ENCODE assay signal across 29 mouse cellular contexts in genomic region chr10:86381150-86381921, GRCm38 (mm10).
A peak's percentile ranks its signal among the peaks of the same experiment; 100 is the strongest.
DNase-seq lines count a peak whose midpoint lies in the region; ATAC-seq lines count a peak whose summit lies in the region.
"Had no signal": no experiment of that assay in that cellular context is flagged by ENCODE, and none has a peak within 500 bp of the region (broad histone marks: within the 10 kb centered on the region; RNA-seq: fewer than 3 reads in every experiment).

No protein-coding gene starts in this region.

- no peak overlapping the region for H3K4me2 ChIP-seq in midbrain, embryonic 11.5 days
- H3K4me2 ChIP-seq in midbrain, embryonic 16.5 days (ENCODE audit: low read length) = no peak overlapping the region
- H3K4me2 ChIP-seq in embryonic facial prominence, embryonic 14.5 days (ENCODE audit: low read depth, low read length) = no peak overlapping the region
- H3K4me2 ChIP-seq in stomach, embryonic 16.5 days (ENCODE audit: low read depth, low read length) = no peak overlapping the region
- H3K4me2 ChIP-seq: forebrain, embryonic 12.5 days; heart, embryonic 13.5 days; hindbrain, embryonic 15.5 days; kidney, embryonic 15.5 days; limb, embryonic 12.5 days; liver, embryonic 15.5 days; lung, embryonic 14.5 days; midbrain, embryonic 15.5 days had no signal

- no peaks in the 10 kb centered on the region for H3K27me3 ChIP-seq in midbrain, embryonic 11.5 days (ENCODE audit: control insufficient read depth, insufficient read depth, low read length)
- H3K27me3 ChIP-seq in midbrain, embryonic 16.5 days (ENCODE audit: control insufficient read depth, insufficient read depth, low read depth, low read length) = no peaks in the 10 kb centered on the region
- no peaks in the 10 kb centered on the region for H3K27me3 ChIP-seq in embryonic facial prominence, embryonic 14.5 days (replicated peaks; ENCODE audit: control insufficient read depth, insufficient read depth, low read length)
- H3K27me3 ChIP-seq in stomach, embryonic 16.5 days (ENCODE audit: control insufficient read depth, insufficient read depth, low read length) = no peaks in the 10 kb centered on the region
- H3K27me3 ChIP-seq: forebrain, embryonic 12.5 days; heart, embryonic 13.5 days; hindbrain, embryonic 15.5 days; kidney, embryonic 15.5 days; limb, embryonic 12.5 days; liver, embryonic 15.5 days; midbrain, embryonic 15.5 days had no signal

- 75% methylated on average over 9 of the region's 9 CpGs for WGBS in midbrain, embryonic 11.5 days
- WGBS in midbrain, embryonic 16.5 days = 70% methylated on average over 9 of the region's 9 CpGs
- WGBS in embryonic facial prominence, embryonic 14.5 days = 49% methylated on average over 9 of the region's 9 CpGs
- 43% methylated on average over 9 of the region's 9 CpGs for WGBS in stomach, embryonic 16.5 days

- no peaks in the 10 kb centered on the region for H3K9me3 ChIP-seq in midbrain, embryonic 11.5 days (ENCODE audit: control insufficient read depth, low read length)
- no peaks in the 10 kb centered on the region for H3K9me3 ChIP-seq in midbrain, embryonic 16.5 days (replicated peaks; ENCODE audit: control insufficient read depth, low read length, poor library complexity, severe bottlenecking)
- no peaks in the 10 kb centered on the region for H3K9me3 ChIP-seq in embryonic facial prominence, embryonic 14.5 days (ENCODE audit: control insufficient read depth, low read length)
- no peaks in the 10 kb centered on the region for H3K9me3 ChIP-seq in stomach, embryonic 16.5 days (replicated peaks; ENCODE audit: control insufficient read depth, low read length)
- H3K9me3 ChIP-seq: forebrain, embryonic 12.5 days; G1E; heart, embryonic 13.5 days; hindbrain, embryonic 15.5 days; kidney, embryonic 15.5 days; limb, embryonic 12.5 days; liver, embryonic 15.5 days; midbrain, embryonic 15.5 days had no signal

- no peaks in the 10 kb centered on the region for H3K4me1 ChIP-seq in midbrain, embryonic 11.5 days (ENCODE audit: control insufficient read depth, insufficient read depth, low read length)
- no peaks in the 10 kb centered on the region; the same call in 1 of the 2 replicates for H3K4me1 ChIP-seq in midbrain, embryonic 16.5 days (ENCODE audit: control insufficient read depth, insufficient read depth, low read length)
- H3K4me1 ChIP-seq in embryonic facial prominence, embryonic 14.5 days (ENCODE audit: control insufficient read depth, insufficient read depth, low read length) = peaks cover 11% of the 10 kb centered on the region; the same call in 1 of the 2 replicates
- 0 out of 2 replicates have a peak, but pooled peaks cover 3% of the 10 kb centered on the region for H3K4me1 ChIP-seq in stomach, embryonic 16.5 days (ENCODE audit: control insufficient read depth, insufficient read depth, low read length)
- H3K4me1 ChIP-seq: forebrain, embryonic 12.5 days; liver, embryonic 15.5 days had no signal

- no peak overlapping the region for H3K27ac ChIP-seq in midbrain, embryonic 11.5 days (ENCODE audit: low read depth, low read length)
- no peak overlapping the region; the same call in 1 of the 2 replicates for H3K27ac ChIP-seq in midbrain, embryonic 16.5 days (ENCODE audit: low read length)
- no peak overlapping the region for H3K27ac ChIP-seq in embryonic facial prominence, embryonic 14.5 days (replicated peaks; ENCODE audit: low read depth, low read length)
- peak overlapping the region; percentile 42; the same call in 1 of the 2 replicates for H3K27ac ChIP-seq in stomach, embryonic 16.5 days (ENCODE audit: low read length)
- H3K27ac ChIP-seq: forebrain, embryonic 12.5 days; heart, embryonic 13.5 days; hindbrain, embryonic 15.5 days; kidney, embryonic 15.5 days; limb, embryonic 12.5 days; liver, embryonic 15.5 days; midbrain, embryonic 15.5 days had no signal

- peak; percentile 78 for DNase-seq in heart, adult 11 months
- no peak for DNase-seq in heart, adult 8-10 months (ENCODE audit: low spot score)
- peak; percentile 53 for DNase-seq in midbrain, embryonic 11.5 days (ENCODE audit: low spot score, missing footprints)
- peak; percentile 32 for DNase-seq in embryonic facial prominence, embryonic 14.5 days (ENCODE audit: low spot score)
- DNase-seq in layer of hippocampus, postnatal 25 days (ENCODE audit: extremely low spot score in 1 of 2, low spot score in 1 of 2) = no peak
- DNase-seq: adrenal gland, adult 8-10 months; cerebellum, postnatal 14 days; gastrocnemius, postnatal 14 days; heart, postnatal 10 days; kidney, adult 18-20 months; kidney, postnatal 25 days; layer of hippocampus, postnatal 36 days; lung, embryonic 14.5 days; lung, postnatal 14 days; right cerebral cortex, postnatal 4 days; thymus, adult 2 months; thymus, postnatal 4 days had no signal

- no peaks in the 10 kb centered on the region for H3K36me3 ChIP-seq in midbrain, embryonic 11.5 days (ENCODE audit: control insufficient read depth, insufficient read depth, low read length)
- H3K36me3 ChIP-seq in midbrain, embryonic 16.5 days (ENCODE audit: control insufficient read depth, insufficient read depth, low read length) = no peaks in the 10 kb centered on the region
- H3K36me3 ChIP-seq in embryonic facial prominence, embryonic 14.5 days (ENCODE audit: control insufficient read depth, insufficient read depth, low read length) = no peaks in the 10 kb centered on the region
- H3K36me3 ChIP-seq in stomach, embryonic 16.5 days (ENCODE audit: control insufficient read depth, insufficient read depth, low read length) = no peaks in the 10 kb centered on the region
- H3K36me3 ChIP-seq: forebrain, embryonic 12.5 days; G1E; heart, embryonic 13.5 days; hindbrain, embryonic 15.5 days; kidney, embryonic 15.5 days; limb, embryonic 12.5 days; liver, embryonic 15.5 days; midbrain, embryonic 15.5 days had no signal

- H3K4me3 ChIP-seq in midbrain, embryonic 11.5 days (ENCODE audit: low read depth, low read length) = no peak overlapping the region
- no peak overlapping the region for H3K4me3 ChIP-seq in midbrain, embryonic 16.5 days (ENCODE audit: low read depth, low read length)
- H3K4me3 ChIP-seq in embryonic facial prominence, embryonic 14.5 days (ENCODE audit: low read depth, low read length) = no peak overlapping the region
- no peak overlapping the region for H3K4me3 ChIP-seq in stomach, embryonic 16.5 days (replicated peaks; ENCODE audit: low read length)
- H3K4me3 ChIP-seq: erythroblast, embryonic 14.5 days; forebrain, embryonic 12.5 days; heart, embryonic 13.5 days; hindbrain, embryonic 15.5 days; kidney, embryonic 15.5 days; limb, embryonic 12.5 days; liver, embryonic 15.5 days; midbrain, embryonic 15.5 days had no signal

- ATAC-seq in midbrain, embryonic 11.5 days (ENCODE audit: low FRiP score) = no peak
- ATAC-seq in midbrain, embryonic 16.5 days = no peak
- ATAC-seq in embryonic facial prominence, embryonic 14.5 days (ENCODE audit: low read depth) = peak; percentile 12; the same call in 1 of the 2 replicates
- ATAC-seq in stomach, embryonic 16.5 days (ENCODE audit: insufficient read depth, low FRiP score) = peak; percentile 45; the same call in 1 of the 2 replicates
- ATAC-seq in inflammation-experienced regulatory T-cells, adult 6 months = no peak
- ATAC-seq: midbrain, embryonic 15.5 days had no signal

- H3K9ac ChIP-seq in midbrain, embryonic 11.5 days (ENCODE audit: low read length) = no peak overlapping the region
- no peak overlapping the region for H3K9ac ChIP-seq in midbrain, embryonic 16.5 days (ENCODE audit: low read depth, low read length)
- no peak overlapping the region for H3K9ac ChIP-seq in embryonic facial prominence, embryonic 14.5 days (ENCODE audit: low read depth, low read length)
- no peak overlapping the region for H3K9ac ChIP-seq in stomach, embryonic 16.5 days (ENCODE audit: low read length)
- H3K9ac ChIP-seq: forebrain, embryonic 12.5 days; heart, embryonic 13.5 days; hindbrain, embryonic 15.5 days; kidney, embryonic 15.5 days; limb, embryonic 12.5 days; liver, embryonic 15.5 days; lung, embryonic 14.5 days; midbrain, embryonic 15.5 days had no signal

Comparison
In these comparisons a context has a peak if more than half of its experiments do, and no peak if none do; other contexts are left out.
1. DNase-seq: peak in heart, adult 11 months (single experiment), midbrain, embryonic 11.5 days (single experiment) and embryonic facial prominence, embryonic 14.5 days (single experiment); none in heart, adult 8-10 months (single experiment) and layer of hippocampus, postnatal 25 days (0 of 2).
2. ATAC-seq: peak in embryonic facial prominence, embryonic 14.5 days (single experiment) and stomach, embryonic 16.5 days (single experiment); none in midbrain, embryonic 11.5 days (single experiment), midbrain, embryonic 16.5 days (single experiment) and inflammation-experienced regulatory T-cells, adult 6 months (single experiment).